Mouse (Mus musculus) midbrain, embryonic 10.5 days (tissue): ENCODE data around the gene Ube2n. TPM values are rescaled to one million over a fixed set of nuclear protein-coding genes. Genes with fewer than 3 reads are reported as not detected.

ENCODE experiments used
- DNase-seq: peaks from one replicate; pipeline ENCODE4 v3.0.0-alpha.2; 2017; ENCODE audit warnings: low spot score
- H3K27ac ChIP-seq: fragments of 300-500 bp; sonication (generic); replicated peaks from 2 replicates; pipeline ENCODE4 v1.5.1; 2016; ENCODE audit warnings: mild to moderate bottlenecking
- H3K27me3 ChIP-seq: fragments of 300-500 bp; sonication (generic); 2 replicates; pipeline ENCODE4 v1.6.1; 2016; ENCODE audit warnings: low read depth, mild to moderate bottlenecking; ENCODE audit not compliant: poor library complexity, severe bottlenecking
- H3K36me3 ChIP-seq: fragments of 300-500 bp; sonication (generic); 2 replicates; pipeline ENCODE4 v1.6.1; 2016; ENCODE audit warnings: mild to moderate bottlenecking, moderate library complexity
- H3K4me1 ChIP-seq: fragments of 300-500 bp; sonication (generic); 2 replicates; pipeline ENCODE4 v1.6.1; 2016
- H3K4me3 ChIP-seq: fragments of 300-500 bp; sonication (generic); 2 replicates; pipeline ENCODE4 v1.5.1; 2016; ENCODE audit warnings: mild to moderate bottlenecking, moderate library complexity
- H3K9me3 ChIP-seq: fragments of 300-500 bp; sonication (generic); replicated peaks from 2 replicates; pipeline ENCODE4 v1.6.1; 2016; ENCODE audit warnings: mild to moderate bottlenecking
- WGBS: fragments of 180-500 bp; shearing (Covaris S2); methylation state at CpG from one replicate; pipeline ENCODE4 v1.1.7; 2016; 5-methylcytosine and 5-hydroxymethylcytosine counted together
- polyA plus RNA-seq: library from polyadenylated mRNA; unstranded; fragments of >200 nt; fragmentation: Nextera tagmentation; extraction: Ambion mirVana; gene quantifications from 2 replicates; pipeline ENCODE4 v1.2.1, GENCODE M21; 2016

Gene Ube2n
- polyA plus RNA-seq, 1 experiment from 2014 or later = 483 TPM

GRCm38 (mm10) chr10:95565156-95565854, 50.4 kb downstream of the Ube2n start:
- H3K9me3 ChIP-seq = no peaks in the 10 kb centered on the region
- DNase-seq = peak; percentile 35
- peak overlapping the region; percentile 18; the same call in 1 of the 2 replicates for H3K4me3 ChIP-seq
- no peaks in the 10 kb centered on the region for H3K27me3 ChIP-seq
- peaks cover 48% of the 10 kb centered on the region for H3K4me1 ChIP-seq
- peaks cover 6% of the 10 kb centered on the region for H3K36me3 ChIP-seq
- 28% methylated on average over 14 of the region's 14 CpGs for whole genome bisulfite sequencing
- peak overlapping the region; percentile 75 for H3K27ac ChIP-seq

- no peak overlapping the region for H3K4me3 ChIP-seq
- H3K4me1 ChIP-seq = peaks cover 37% of the 10 kb centered on the region
- no peaks in the 10 kb centered on the region for H3K9me3 ChIP-seq
- DNase-seq = no peak
- no peaks in the 10 kb centered on the region for H3K36me3 ChIP-seq
- H3K27me3 ChIP-seq = no peaks in the 10 kb centered on the region
- H3K27ac ChIP-seq = no peak overlapping the region
- WGBS = 84% methylated on average over 3 of the region's 3 CpGs
Measured at GRCm38 (mm10) chr10:95566786-95567185, 51.8 kb downstream of the Ube2n start.

- no peak overlapping the region for H3K4me3 ChIP-seq
- no peak for DNase-seq
- 73% methylated on average over 5 of the region's 5 CpGs for WGBS
- no peaks in the 10 kb centered on the region for H3K9me3 ChIP-seq
- no peaks in the 10 kb centered on the region for H3K27me3 ChIP-seq
- H3K4me1 ChIP-seq = peaks cover 29% of the 10 kb centered on the region
- H3K36me3 ChIP-seq = no peaks in the 10 kb centered on the region
- H3K27ac ChIP-seq = no peak overlapping the region
Measured at GRCm38 (mm10) chr10:95567550-95567949, 52.6 kb downstream of the Ube2n start.

GRCm38 (mm10) chr10:95568016-95568415, 53.1 kb downstream of the Ube2n start:
- Histone ChIP-seq H3K36me3 (no peaks in the 10 kb centered on the region), H3K4me1 (peaks cover 28% of the 10 kb centered on the region), H3K9me3 (no peaks in the 10 kb centered on the region), H3K27me3 (no peaks in the 10 kb centered on the region), H3K27ac (0 out of 2 replicates have a peak overlapping the region, but pooled peaks have one; percentile 23), H3K4me3 (no peak overlapping the region)
- WGBS = 84% methylated on average over 6 of the region's 6 CpGs
- no peak for DNase-seq

GRCm38 (mm10) chr10:95569441-95569840, 54.5 kb downstream of the Ube2n start:
- no peak for DNase-seq
- H3K36me3 ChIP-seq = no peaks in the 10 kb centered on the region
- WGBS = 64% methylated on average over 2 of the region's 2 CpGs
- no peak overlapping the region for H3K27ac ChIP-seq
- H3K4me3 ChIP-seq = no peak overlapping the region
- H3K4me1 ChIP-seq = peaks cover 21% of the 10 kb centered on the region
- no peaks in the 10 kb centered on the region for H3K9me3 ChIP-seq
- no peaks in the 10 kb centered on the region for H3K27me3 ChIP-seq

- WGBS = 76% methylated on average over 4 of the region's 4 CpGs
- no peak for DNase-seq
- no peaks in the 10 kb centered on the region for H3K9me3 ChIP-seq
- H3K4me3 ChIP-seq = no peak overlapping the region
- no peaks in the 10 kb centered on the region for H3K36me3 ChIP-seq
- H3K4me1 ChIP-seq = peaks cover 27% of the 10 kb centered on the region
- H3K27ac ChIP-seq = no peak overlapping the region
- no peaks in the 10 kb centered on the region for H3K27me3 ChIP-seq
Measured at GRCm38 (mm10) chr10:95574994-95575393, 60.0 kb downstream of the Ube2n start.

GRCm38 (mm10) chr10:95575839-95576380, 61.0 kb downstream of the Ube2n start:
- Histone ChIP-seq H3K9me3 (no peaks in the 10 kb centered on the region), H3K4me1 (peaks cover 27% of the 10 kb centered on the region), H3K4me3 (no peak overlapping the region), H3K27me3 (no peaks in the 10 kb centered on the region), H3K36me3 (no peaks in the 10 kb centered on the region), H3K27ac (peak overlapping the region; percentile 76)
- 69% methylated on average over 10 of the region's 10 CpGs for WGBS
- DNase-seq = no peak

- Histone ChIP-seq H3K27ac (peak overlapping the region; percentile 73), H3K4me1 (peaks cover 27% of the 10 kb centered on the region), H3K4me3 (0 out of 2 replicates have a peak overlapping the region, but pooled peaks have one; percentile 9), H3K36me3 (no peaks in the 10 kb centered on the region), H3K9me3 (no peaks in the 10 kb centered on the region), H3K27me3 (no peaks in the 10 kb centered on the region)
- DNase-seq = no peak
- 50% methylated on average over 14 of the region's 14 CpGs for WGBS
Measured at GRCm38 (mm10) chr10:95576876-95577566, 62.1 kb downstream of the Ube2n start.

GRCm38 (mm10) chr10:95577567-95577950, 62.6 kb downstream of the Ube2n start:
- DNase-seq = peak; percentile 63
- H3K4me1 ChIP-seq = peaks cover 27% of the 10 kb centered on the region

GRCm38 (mm10) chr10:95585554-95585953, 70.6 kb downstream of the Ube2n start:
- no peaks in the 10 kb centered on the region for H3K9me3 ChIP-seq
- 92% methylated on average over 6 of the region's 6 CpGs for WGBS
- H3K36me3 ChIP-seq = no peaks in the 10 kb centered on the region
- no peak overlapping the region for H3K27ac ChIP-seq
- no peak for DNase-seq
- 0 out of 2 replicates have a peak, but pooled peaks cover 3% of the 10 kb centered on the region for H3K4me1 ChIP-seq
- H3K27me3 ChIP-seq = no peaks in the 10 kb centered on the region
- H3K4me3 ChIP-seq = no peak overlapping the region

More at GRCm38 (mm10) chr10:95577567-95577950, 62.6 kb downstream of the Ube2n start:
- no peaks in the 10 kb centered on the region for H3K27me3 ChIP-seq
- no peak overlapping the region for H3K4me3 ChIP-seq
- H3K27ac ChIP-seq = peak overlapping the region; percentile 73
- WGBS = 36% methylated on average over 4 of the region's 4 CpGs
- H3K36me3 ChIP-seq = no peaks in the 10 kb centered on the region
- H3K9me3 ChIP-seq = no peaks in the 10 kb centered on the region

- WGBS = 73% methylated on average over 8 of the region's 8 CpGs
- Histone ChIP-seq H3K36me3 (no peaks in the 10 kb centered on the region), H3K27ac (no peak overlapping the region), H3K27me3 (peaks cover 4% of the 10 kb centered on the region), H3K4me1 (0 out of 2 replicates have a peak, but pooled peaks cover 3% of the 10 kb centered on the region), H3K9me3 (no peaks in the 10 kb centered on the region), H3K4me3 (no peak overlapping the region)
- DNase-seq = no peak
Measured at GRCm38 (mm10) chr10:95587509-95588220, 72.7 kb downstream of the Ube2n start.

- peaks cover 19% of the 10 kb centered on the region for H3K27me3 ChIP-seq
Measured at GRCm38 (mm10) chr10:95589196-95589595, 74.3 kb downstream of the Ube2n start.

More at GRCm38 (mm10) chr10:95589196-95589595, 74.3 kb downstream of the Ube2n start:
- no peak overlapping the region for H3K27ac ChIP-seq
- H3K9me3 ChIP-seq = no peaks in the 10 kb centered on the region
- no peak overlapping the region for H3K4me3 ChIP-seq
- H3K4me1 ChIP-seq = peaks cover 5% of the 10 kb centered on the region
- no peaks in the 10 kb centered on the region for H3K36me3 ChIP-seq
- DNase-seq = no peak
- WGBS = 92% methylated on average over 4 of the region's 4 CpGs
